Mouse (Mus musculus) liver, embryonic 16.5 days (tissue): ENCODE data around the gene Kiss1. TPM values are rescaled to one million over a fixed set of nuclear protein-coding genes. Genes with fewer than 3 reads are reported as not detected.

Source experiments
- ATAC-seq: fragments of 200-750 bp; cut with Nextera tagmentation; 2 replicates; pipeline ENCODE4 v1.8.0; 2017; ENCODE audit warnings: low read depth, mild to moderate bottlenecking, moderate number of reproducible peaks, moderate library complexity
- H3K27ac ChIP-seq: fragments of 300-500 bp; sonication (generic); 2 replicates; pipeline ENCODE4 v1.5.1; 2014; ENCODE audit warnings: mild to moderate bottlenecking, low read length
- H3K27me3 ChIP-seq: fragments of 300-500 bp; sonication (generic); 2 replicates; pipeline ENCODE4 v1.6.1; 2014; ENCODE audit warnings: low read depth, low read length, mixed read lengths; ENCODE audit not compliant: control insufficient read depth, insufficient read depth
- H3K36me3 ChIP-seq: fragments of 300-500 bp; sonication (generic); 2 replicates; pipeline ENCODE4 v1.6.1; 2014; ENCODE audit warnings: mild to moderate bottlenecking; ENCODE audit not compliant: control insufficient read depth, insufficient read depth
- H3K4me1 ChIP-seq: fragments of 300-500 bp; sonication (generic); 2 replicates; pipeline ENCODE4 v1.6.1; 2014; ENCODE audit warnings: low read depth, low read length, mixed read lengths; ENCODE audit not compliant: control insufficient read depth
- H3K4me2 ChIP-seq: fragments of 300-500 bp; sonication (generic); 2 replicates; pipeline ENCODE4 v1.6.1; 2014; ENCODE audit warnings: low read depth, low read length, mixed read lengths
- H3K4me3 ChIP-seq: fragments of 300-500 bp; sonication (generic); 2 replicates; pipeline ENCODE4 v1.5.1; 2014; ENCODE audit warnings: low read depth, mild to moderate bottlenecking, low read length
- H3K9ac ChIP-seq: fragments of 300-500 bp; sonication (generic); 2 replicates; pipeline ENCODE4 v1.6.1; 2014; ENCODE audit warnings: low read depth, low read length
- H3K9me3 ChIP-seq: fragments of 300-500 bp; sonication (generic); replicated peaks from 2 replicates; pipeline ENCODE4 v1.6.1; 2016; ENCODE audit warnings: low read length; ENCODE audit not compliant: control insufficient read depth
- WGBS: fragments of 180-500 bp; shearing (Covaris S2); extraction: QIAGEN DNeasy Blood & Tissue Kit; methylation state at CpG from one replicate; pipeline ENCODE4 v1.1.7; 2014; ENCODE audit not compliant: insufficient replicate concordance; 5-methylcytosine and 5-hydroxymethylcytosine counted together
- polyA plus RNA-seq: library from polyadenylated mRNA; unstranded; fragments of >200 nt; fragmentation: Nextera tagmentation; extraction: Ambion mirVana; gene quantifications from 2 replicates; pipeline ENCODE4 v1.2.1, GENCODE M21; 2015

Gene Kiss1
- polyA plus RNA-seq, 1 experiment from 2014 or later, result not detected

DNA sequence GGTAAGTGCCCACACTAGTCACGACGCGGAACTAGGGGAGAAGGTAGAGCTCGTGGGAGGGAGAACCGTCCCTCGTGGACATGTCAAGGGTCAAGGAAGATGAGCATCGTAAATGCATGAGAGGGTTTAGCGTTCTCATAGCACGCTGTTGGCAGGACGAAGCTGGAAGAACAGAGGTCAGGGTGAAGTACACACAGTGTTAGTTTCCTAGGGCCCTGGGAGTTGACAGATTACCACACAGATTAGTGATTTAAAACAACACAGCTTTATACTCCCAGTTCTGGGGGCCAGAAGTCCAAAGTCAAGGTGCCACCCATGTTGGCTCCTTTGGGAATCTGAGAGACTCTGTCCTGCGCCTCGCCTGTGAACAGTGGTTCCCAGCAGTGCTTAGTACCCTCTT, 33.8 kb upstream of the Kiss1 start:
- Histone ChIP-seq H3K9ac (no peak overlapping the region), H3K4me3 (no peak overlapping the region), H3K4me1 (no peaks in the 10 kb centered on the region; the same call in 1 of the 2 replicates), H3K4me2 (no peak overlapping the region), H3K27me3 (no peaks in the 10 kb centered on the region), H3K36me3 (no peaks in the 10 kb centered on the region), H3K27ac (no peak overlapping the region), H3K9me3 (no peaks in the 10 kb centered on the region)
- peak; percentile 45; the same call in 1 of the 2 replicates for ATAC-seq
- 56% methylated on average over 12 of the region's 12 CpGs for WGBS

GRCm38 (mm10) chr1:133291888-133292287, 29.8 kb upstream of the Kiss1 start:
- Histone ChIP-seq H3K4me2 (no peak overlapping the region), H3K36me3 (no peaks in the 10 kb centered on the region; the same call in 1 of the 2 replicates), H3K9me3 (no peaks in the 10 kb centered on the region), H3K27ac (no peak overlapping the region), H3K4me3 (no peak overlapping the region), H3K27me3 (no peaks in the 10 kb centered on the region), H3K9ac (no peak overlapping the region), H3K4me1 (no peaks in the 10 kb centered on the region; the same call in 1 of the 2 replicates)
- no peak for ATAC-seq
- WGBS, result 66% methylated on average over 6 of the region's 6 CpGs

DNA sequence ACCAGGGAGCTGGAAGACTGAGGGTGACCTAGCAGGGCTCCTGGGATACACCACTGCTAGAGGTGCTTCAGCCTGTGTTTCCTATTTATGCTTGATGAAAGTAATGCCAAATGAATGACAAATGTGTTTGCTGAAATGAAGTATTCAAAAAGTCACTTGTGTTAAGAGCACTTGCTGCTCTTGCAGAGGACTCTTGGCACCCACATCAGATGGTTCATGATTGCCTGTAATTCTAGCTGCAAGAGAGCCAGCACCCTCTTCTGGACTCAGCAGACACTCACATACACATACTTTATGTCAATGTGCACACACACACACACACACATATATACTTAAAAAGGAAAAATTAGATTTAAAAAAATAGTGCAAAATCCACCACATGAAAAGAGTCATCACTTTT, 29.1 kb upstream of the Kiss1 start:
- Histone ChIP-seq H3K27ac (no peak overlapping the region), H3K4me1 (no peaks in the 10 kb centered on the region; the same call in 1 of the 2 replicates), H3K27me3 (no peaks in the 10 kb centered on the region), H3K4me2 (no peak overlapping the region), H3K4me3 (no peak overlapping the region), H3K9me3 (no peaks in the 10 kb centered on the region), H3K36me3 (no peaks in the 10 kb centered on the region; the same call in 1 of the 2 replicates), H3K9ac (no peak overlapping the region)
- no peak for ATAC-seq

DNA sequence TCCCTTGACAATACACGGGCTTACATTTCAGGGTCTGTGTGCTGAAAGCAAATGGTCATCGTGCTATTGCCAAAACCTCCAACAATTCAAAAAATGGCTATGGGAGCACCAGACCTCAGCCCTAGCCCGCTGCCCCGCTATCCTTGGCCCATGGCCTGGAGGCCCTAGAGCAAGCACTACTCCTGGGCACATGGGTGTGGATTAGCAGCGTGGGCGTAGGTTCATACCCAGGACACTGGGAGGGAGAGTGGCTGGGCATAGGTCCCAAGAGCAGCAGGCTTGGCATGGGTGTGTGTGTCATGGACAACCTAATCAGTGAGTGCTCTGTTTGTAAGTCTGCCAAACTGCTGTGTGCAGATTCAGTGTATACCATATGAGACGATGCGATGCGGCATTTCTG, 25.3 kb upstream of the Kiss1 start:
- no peak for ATAC-seq
- Histone ChIP-seq H3K27ac (no peak overlapping the region), H3K4me3 (no peak overlapping the region), H3K4me2 (no peak overlapping the region), H3K9me3 (no peaks in the 10 kb centered on the region), H3K27me3 (no peaks in the 10 kb centered on the region), H3K9ac (no peak overlapping the region), H3K36me3 (no peaks in the 10 kb centered on the region; the same call in 1 of the 2 replicates), H3K4me1 (no peaks in the 10 kb centered on the region)
- 72% methylated on average over 9 of the region's 9 CpGs for WGBS

DNA sequence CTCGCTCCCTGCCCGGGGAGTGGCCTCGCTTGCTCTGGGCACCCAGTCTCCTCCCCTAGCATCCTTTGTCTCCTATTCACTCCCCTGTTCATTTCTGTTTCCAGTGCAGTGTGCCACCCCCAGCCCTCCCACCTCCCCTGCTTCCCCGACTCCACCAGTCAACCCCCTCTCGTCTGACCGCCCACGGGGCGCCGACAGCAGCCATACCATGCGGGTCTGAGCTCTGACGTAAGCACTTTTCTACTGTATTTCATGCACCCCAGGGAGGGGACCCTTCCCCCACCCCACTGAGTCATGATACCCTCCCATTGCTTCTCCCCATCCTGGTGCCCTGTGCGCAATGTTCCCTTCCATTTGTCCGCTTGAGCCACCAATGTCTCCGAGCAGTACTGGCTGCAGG, 22.9 kb upstream of the Kiss1 start:
- WGBS, result 38% methylated on average over 14 of the region's 14 CpGs
- Histone ChIP-seq H3K27me3 (no peaks in the 10 kb centered on the region), H3K27ac (no peak overlapping the region), H3K9me3 (no peaks in the 10 kb centered on the region), H3K4me1 (no peaks in the 10 kb centered on the region), H3K36me3 (no peaks in the 10 kb centered on the region; the same call in 1 of the 2 replicates), H3K9ac (no peak overlapping the region), H3K4me2 (no peak overlapping the region), H3K4me3 (no peak overlapping the region)
- no peak for ATAC-seq

DNA sequence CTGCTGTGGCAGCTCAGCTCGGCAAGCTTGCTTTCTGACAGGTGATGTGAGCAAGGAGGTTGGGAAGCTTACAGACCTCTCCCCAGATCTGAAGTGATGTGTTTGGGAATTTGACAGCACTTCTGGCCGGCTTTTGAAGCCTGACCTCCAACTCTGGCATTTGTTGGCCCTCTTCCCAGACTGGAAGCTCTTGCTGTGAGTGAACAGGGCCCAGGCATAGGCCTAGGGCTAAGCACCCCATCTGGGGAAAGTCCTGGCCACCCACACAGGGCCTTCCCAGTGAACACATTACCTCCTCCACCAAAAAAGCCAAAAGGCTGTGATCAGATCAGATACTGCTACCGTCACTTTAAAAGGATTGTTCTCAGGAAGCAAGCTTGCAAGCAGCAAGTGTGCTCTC, 19.1 kb upstream of the Kiss1 start:
- H3K4me1 ChIP-seq, result no peaks in the 10 kb centered on the region
- no peaks in the 10 kb centered on the region for H3K9me3 ChIP-seq
- no peak overlapping the region for H3K27ac ChIP-seq
- H3K4me2 ChIP-seq, result no peak overlapping the region
- WGBS, result 41% methylated on average over 3 of the region's 3 CpGs
- ATAC-seq, result peak; percentile 85
- H3K27me3 ChIP-seq, result no peaks in the 10 kb centered on the region
- H3K36me3 ChIP-seq, result no peaks in the 10 kb centered on the region
- H3K9ac ChIP-seq, result no peak overlapping the region
- H3K4me3 ChIP-seq, result no peak overlapping the region

GRCm38 (mm10) chr1:133306842-133307241, 14.8 kb upstream of the Kiss1 start:
- H3K27ac ChIP-seq, result no peak overlapping the region
- no peaks in the 10 kb centered on the region for H3K36me3 ChIP-seq
- no peak overlapping the region for H3K9ac ChIP-seq
- WGBS, result 13% methylated on average over 4 of the region's 4 CpGs
- peaks cover 2% of the 10 kb centered on the region; the same call in 1 of the 2 replicates for H3K4me1 ChIP-seq
- no peaks in the 10 kb centered on the region for H3K27me3 ChIP-seq
- no peak overlapping the region for H3K4me3 ChIP-seq
- ATAC-seq, result no peak
- H3K4me2 ChIP-seq, result no peak overlapping the region
- H3K9me3 ChIP-seq, result no peaks in the 10 kb centered on the region

- Histone ChIP-seq H3K27ac (no peak overlapping the region), H3K4me3 (no peak overlapping the region), H3K9me3 (no peaks in the 10 kb centered on the region), H3K36me3 (no peaks in the 10 kb centered on the region), H3K4me1 (peaks cover 2% of the 10 kb centered on the region; the same call in 1 of the 2 replicates), H3K9ac (no peak overlapping the region), H3K4me2 (no peak overlapping the region), H3K27me3 (no peaks in the 10 kb centered on the region)
- ATAC-seq, result no peak
- WGBS, result 12% methylated on average over 6 of the region's 6 CpGs
These were observed 14.4 kb upstream of the Kiss1 start for GRCm38 (mm10) chr1:133307318-133307717.

- peaks cover 2% of the 10 kb centered on the region; the same call in 1 of the 2 replicates for H3K4me1 ChIP-seq
- no peaks in the 10 kb centered on the region for H3K27me3 ChIP-seq
- H3K27ac ChIP-seq, result peak within 1 kb of the TSS; percentile 62
- peak; percentile 86 for ATAC-seq
- no peaks in the 10 kb centered on the region for H3K9me3 ChIP-seq
- peak within 1 kb of the TSS; percentile 42 for H3K4me3 ChIP-seq
- WGBS, result 55% methylated on average over 14 of the region's 14 CpGs
- no peaks in the 10 kb centered on the region for H3K36me3 ChIP-seq
- peak within 1 kb of the TSS; percentile 17 for H3K4me2 ChIP-seq
- H3K9ac ChIP-seq, result no peak within 1 kb of the TSS
These were observed 11.9 kb upstream of the Kiss1 start, which contains the start of gene Golt1a for GRCm38 (mm10) chr1:133309652-133310267. TSS of gene Golt1a (plus strand) at chr1:133309800.
